Mouse (Mus musculus): ENCODE results near the gene Stim2. TPM values are rescaled to one million over a fixed set of nuclear protein-coding genes. Genes with fewer than 3 reads are reported as not detected.

Gene Stim2
- polyA plus RNA-seq, 2 experiments: 2.2 to 4.4 TPM

GRCm38 (mm10) chr5:54087912-54088311, 89.6 kb downstream of the Stim2 start:
- Histone ChIP-seq H3K27ac (no peak overlapping the region), H3K36me3 (replicated peaks; ENCODE audit: control insufficient read depth, insufficient read depth, low read depth) (no peaks in the 10 kb centered on the region), H3K4me2 (ENCODE audit: low read depth) (no peak overlapping the region), H3K4me1 (replicated peaks; ENCODE audit: control insufficient read depth in 2 of 2, insufficient read depth in 2 of 2, low read length in 1 of 2) (no peaks in the 10 kb centered on the region), H3K4me3 (ENCODE audit: insufficient read depth in 1 of 2, low read depth in 2 of 2, low read length in 2 of 2) (no peak overlapping the region), H3K27me3 (ENCODE audit: control insufficient read depth, insufficient read depth, low read length) (no peaks in the 10 kb centered on the region), H3K9ac (replicated peaks) (no peak overlapping the region), H3K9me3 (ENCODE audit: control insufficient read depth, low read length) (no peaks in the 10 kb centered on the region)
- TF ChIP-seq CTCF (IDR thresholded peaks at IDR 0.05; ENCODE audit: low read depth) (no peak), EP300 (IDR thresholded peaks at IDR 0.05; ENCODE audit: low read depth) (no peak)
- DNase-seq (ENCODE audit: low read depth in 3 of 3, low spot score in 3 of 3) (no peak), ATAC-seq (ENCODE audit: insufficient read depth) (no peak)
- WGBS (ENCODE audit: insufficient replicate concordance): 87% methylated on average over 3 of the region's 3 CpGs

GRCm38 (mm10) chr5:54098219-54098618, 99.9 kb downstream of the Stim2 start:
- H3K36me3 ChIP-seq (replicated peaks; ENCODE audit: control insufficient read depth, insufficient read depth, low read depth): no peaks in the 10 kb centered on the region
- H3K9me3 ChIP-seq (ENCODE audit: control insufficient read depth, low read length): no peaks in the 10 kb centered on the region
- DNase-seq (ENCODE audit: low read depth in 3 of 3, low spot score in 3 of 3): no peak
- no peaks in the 10 kb centered on the region for H3K4me1 ChIP-seq (replicated peaks; ENCODE audit: control insufficient read depth in 2 of 2, insufficient read depth in 2 of 2, low read length in 1 of 2)
- H3K4me2 ChIP-seq (ENCODE audit: low read depth): no peak overlapping the region
- H3K9ac ChIP-seq (replicated peaks): no peak overlapping the region
- H3K4me3 ChIP-seq (ENCODE audit: insufficient read depth in 1 of 2, low read depth in 2 of 2, low read length in 2 of 2): no peak overlapping the region
- no peak for TF ChIP-seq CTCF (IDR thresholded peaks at IDR 0.05; ENCODE audit: low read depth)
- no peak for TF ChIP-seq EP300 (IDR thresholded peaks at IDR 0.05; ENCODE audit: low read depth)
- H3K27me3 ChIP-seq (ENCODE audit: control insufficient read depth, insufficient read depth, low read length): no peaks in the 10 kb centered on the region
- 56% methylated on average over 6 of the region's 6 CpGs for WGBS (ENCODE audit: insufficient replicate concordance)
- no peak overlapping the region for H3K27ac ChIP-seq
- ATAC-seq (ENCODE audit: insufficient read depth): no peak

- no peak overlapping the region for H3K4me2 ChIP-seq (ENCODE audit: low read depth)
- no peaks in the 10 kb centered on the region for H3K9me3 ChIP-seq (ENCODE audit: control insufficient read depth, low read length)
- no peaks in the 10 kb centered on the region for H3K4me1 ChIP-seq (replicated peaks; ENCODE audit: control insufficient read depth in 2 of 2, insufficient read depth in 2 of 2, low read length in 1 of 2)
- DNase-seq (ENCODE audit: low read depth in 3 of 3, low spot score in 3 of 3): no peak
- no peak for ATAC-seq (ENCODE audit: insufficient read depth)
- WGBS (ENCODE audit: insufficient replicate concordance): 40% methylated on average over 3 of the region's 3 CpGs
- no peak for TF ChIP-seq CTCF (IDR thresholded peaks at IDR 0.05; ENCODE audit: low read depth)
- TF ChIP-seq EP300 (IDR thresholded peaks at IDR 0.05; ENCODE audit: low read depth): no peak
- H3K27me3 ChIP-seq (ENCODE audit: control insufficient read depth, insufficient read depth, low read length): no peaks in the 10 kb centered on the region
- H3K9ac ChIP-seq (replicated peaks): no peak overlapping the region
- H3K36me3 ChIP-seq (replicated peaks; ENCODE audit: control insufficient read depth, insufficient read depth, low read depth): no peaks in the 10 kb centered on the region; the same call in 1 of the 2 replicates
- no peak overlapping the region for H3K4me3 ChIP-seq (ENCODE audit: insufficient read depth in 1 of 2, low read depth in 2 of 2, low read length in 2 of 2)
- no peak overlapping the region for H3K27ac ChIP-seq
These were observed 102.6 kb downstream of the Stim2 start for GRCm38 (mm10) chr5:54100916-54101315.

GRCm38 (mm10) chr5:54101318-54101717, 103.0 kb downstream of the Stim2 start:
- DNase-seq (ENCODE audit: low read depth in 3 of 3, low spot score in 3 of 3): no peak
- no peak overlapping the region for H3K9ac ChIP-seq (replicated peaks)
- H3K36me3 ChIP-seq (replicated peaks; ENCODE audit: control insufficient read depth, insufficient read depth, low read depth): no peaks in the 10 kb centered on the region; the same call in 1 of the 2 replicates
- no peaks in the 10 kb centered on the region for H3K4me1 ChIP-seq (replicated peaks; ENCODE audit: control insufficient read depth in 2 of 2, insufficient read depth in 2 of 2, low read length in 1 of 2)
- no peak for TF ChIP-seq CTCF (IDR thresholded peaks at IDR 0.05; ENCODE audit: low read depth)
- TF ChIP-seq EP300 (IDR thresholded peaks at IDR 0.05; ENCODE audit: low read depth): no peak
- H3K4me2 ChIP-seq (ENCODE audit: low read depth): no peak overlapping the region
- H3K9me3 ChIP-seq (ENCODE audit: control insufficient read depth, low read length): no peaks in the 10 kb centered on the region
- no peak overlapping the region for H3K4me3 ChIP-seq (ENCODE audit: insufficient read depth in 1 of 2, low read depth in 2 of 2, low read length in 2 of 2)
- no peaks in the 10 kb centered on the region for H3K27me3 ChIP-seq (ENCODE audit: control insufficient read depth, insufficient read depth, low read length)
- WGBS (ENCODE audit: insufficient replicate concordance): 11% methylated on average over 5 of the region's 5 CpGs
- H3K27ac ChIP-seq: no peak overlapping the region
- ATAC-seq (ENCODE audit: insufficient read depth): no peak

- H3K4me1 ChIP-seq (replicated peaks; ENCODE audit: control insufficient read depth in 2 of 2, insufficient read depth in 2 of 2, low read length in 1 of 2): no peaks in the 10 kb centered on the region
- no peak overlapping the region for H3K9ac ChIP-seq (replicated peaks)
- no peaks in the 10 kb centered on the region for H3K27me3 ChIP-seq (ENCODE audit: control insufficient read depth, insufficient read depth, low read length)
- no peak overlapping the region for H3K4me2 ChIP-seq (ENCODE audit: low read depth)
- ATAC-seq (ENCODE audit: insufficient read depth) (no peak), DNase-seq (ENCODE audit: low read depth in 3 of 3, low spot score in 3 of 3) (no peak)
- 21% methylated on average over 1 of the region's 1 CpGs for WGBS (ENCODE audit: insufficient replicate concordance)
- H3K36me3 ChIP-seq (replicated peaks; ENCODE audit: control insufficient read depth, insufficient read depth, low read depth): no peaks in the 10 kb centered on the region; the same call in 1 of the 2 replicates
- TF ChIP-seq CTCF (IDR thresholded peaks at IDR 0.05; ENCODE audit: low read depth) (no peak), EP300 (IDR thresholded peaks at IDR 0.05; ENCODE audit: low read depth) (no peak)
- H3K4me3 ChIP-seq (ENCODE audit: insufficient read depth in 1 of 2, low read depth in 2 of 2, low read length in 2 of 2): no peak overlapping the region
- H3K27ac ChIP-seq: no peak overlapping the region
- H3K9me3 ChIP-seq (ENCODE audit: control insufficient read depth, low read length): no peaks in the 10 kb centered on the region
These were observed 103.7 kb downstream of the Stim2 start for GRCm38 (mm10) chr5:54101960-54102359.
